In genomic region chr16:25751866-25752265, GRCm38 (mm10) we compare ENCODE assay signal across 20 mouse cellular contexts.
DNase-seq lines count a peak whose midpoint lies in the region; TF ChIP-seq lines count a peak whose summit lies in the region.
"Had no signal": no experiment of that assay in that cellular context is flagged by ENCODE, and none has a peak within 500 bp of the region (broad histone marks: within the 10 kb centered on the region; RNA-seq: fewer than 3 reads in every experiment).

No protein-coding gene starts in this region.

- no peak for TF ChIP-seq CTCF in testis, adult 2 months (IDR thresholded peaks at IDR 0.05; ENCODE audit: control insufficient read depth, insufficient read depth, insufficient replicate concordance, low read depth, low read length)
- TF ChIP-seq CTCF in thymus, adult 2 months (IDR thresholded peaks at IDR 0.05; ENCODE audit: borderline replicate concordance, control insufficient read depth, extremely low read depth, insufficient read depth, low read length, poor library complexity), result no peak

- peak overlapping the region; percentile 3; the same call in 1 of the 2 replicates for H3K4me3 ChIP-seq in testis, adult 2 months (ENCODE audit: control insufficient read depth, low read depth, low read length)
- no peak overlapping the region for H3K4me3 ChIP-seq in thymus, adult 2 months (ENCODE audit: control insufficient read depth, insufficient read depth, low read length)
- H3K4me3 ChIP-seq: hindbrain, embryonic 15.5 days; intestine, embryonic 15.5 days; limb, embryonic 12.5 days had no signal

- no peak overlapping the region for H3K27ac ChIP-seq in testis, adult 2 months (ENCODE audit: control insufficient read depth, insufficient read depth, low read depth, low read length)
- no peak overlapping the region for H3K27ac ChIP-seq in thymus, adult 2 months (ENCODE audit: control insufficient read depth, insufficient read depth, low read length)
- H3K27ac ChIP-seq: hindbrain, embryonic 15.5 days; intestine, embryonic 15.5 days; limb, embryonic 12.5 days; macrophage; stomach, postnatal 0 days had no signal

- TF ChIP-seq POLR2A in testis, adult 2 months (IDR thresholded peaks at IDR 0.05; ENCODE audit: control insufficient read depth, low read depth, low read length), result no peak
- no peak for TF ChIP-seq POLR2A in thymus, adult 2 months (IDR thresholded peaks at IDR 0.05; ENCODE audit: control insufficient read depth, extremely low read depth, insufficient read depth, low read length, poor library complexity)

- no peaks in the 10 kb centered on the region for H3K36me3 ChIP-seq in testis, adult 2 months (ENCODE audit: control insufficient read depth, insufficient read depth, low read length)
- H3K36me3 ChIP-seq in thymus, adult 2 months (ENCODE audit: control insufficient read depth, insufficient read depth, low read length), result no peaks in the 10 kb centered on the region
- H3K36me3 ChIP-seq: hindbrain, embryonic 15.5 days; intestine, embryonic 15.5 days; limb, embryonic 12.5 days had no signal

- H3K27me3 ChIP-seq in testis, adult 2 months (ENCODE audit: control insufficient read depth, insufficient read depth, low read length), result no peaks in the 10 kb centered on the region
- no peaks in the 10 kb centered on the region for H3K27me3 ChIP-seq in thymus, adult 2 months (ENCODE audit: control insufficient read depth, insufficient read depth, low read length)
- H3K27me3 ChIP-seq: hindbrain, embryonic 15.5 days; intestine, embryonic 15.5 days; limb, embryonic 12.5 days had no signal

- peaks cover 3% of the 10 kb centered on the region; the same call in 1 of the 2 replicates for H3K4me1 ChIP-seq in testis, adult 2 months (ENCODE audit: control insufficient read depth, insufficient read depth, low read length)
- H3K4me1 ChIP-seq in thymus, adult 2 months (replicated peaks; ENCODE audit: control insufficient read depth, insufficient read depth, low read length), result no peaks in the 10 kb centered on the region
- H3K4me1 ChIP-seq: hindbrain, embryonic 15.5 days; intestine, embryonic 15.5 days had no signal

- no peak for DNase-seq in testis, postnatal 10 days (ENCODE audit: low spot score)
- DNase-seq in kidney, adult 8-10 months, result peak; percentile 30 to 35
- peak; percentile 27 for DNase-seq in kidney, postnatal 10 days
- DNase-seq in urinary bladder, postnatal 25 days (ENCODE audit: low spot score), result no peak
- no peak for DNase-seq in adrenal gland, postnatal 14 days
- no peak for DNase-seq in thymus, adult 2 months
- DNase-seq: adrenal gland, postnatal 10 days; cerebellum, adult 8-10 months; forebrain, postnatal 0 days; gastrocnemius, postnatal 14 days; heart, adult 11 months; layer of hippocampus, postnatal 36 days; liver, postnatal 0 days; thymus, postnatal 25 days had no signal

- WGBS in thymus, adult 2 months, result 90% methylated on average over 11 of the region's 11 CpGs

Comparison
In these comparisons a context has a peak if more than half of its experiments do, and no peak if none do; other contexts are left out.
1. DNase-seq: peak in kidney, adult 8-10 months (2 of 2) and kidney, postnatal 10 days (single experiment); none in testis, postnatal 10 days (single experiment), urinary bladder, postnatal 25 days (single experiment), adrenal gland, postnatal 14 days (single experiment) and thymus, adult 2 months (single experiment).